Mouse (Mus musculus) pancreas, adult 10 weeks (tissue): Measurements from ENCODE around the gene Cdc42ep2. TPM values are rescaled to one million over a fixed set of nuclear protein-coding genes. Genes with fewer than 3 reads are reported as not detected.

ENCODE experiments used
- polyA plus RNA-seq: library from polyadenylated mRNA; stranded (reverse); fragments of 350-450 nt; fragmentation: Illumina TruSeq; extraction: RNeasy Lipid Tissue Mini Kit (QIAGEN cat#74804); gene quantifications from one replicate; pipeline ENCODE4 v1.2.3, GENCODE M21; 2015; ENCODE audit warnings: low read depth, low replicate concordance; ENCODE audit not compliant: insufficient read depth

Gene Cdc42ep2
- 4.4 TPM for polyA plus RNA-seq

DNA sequence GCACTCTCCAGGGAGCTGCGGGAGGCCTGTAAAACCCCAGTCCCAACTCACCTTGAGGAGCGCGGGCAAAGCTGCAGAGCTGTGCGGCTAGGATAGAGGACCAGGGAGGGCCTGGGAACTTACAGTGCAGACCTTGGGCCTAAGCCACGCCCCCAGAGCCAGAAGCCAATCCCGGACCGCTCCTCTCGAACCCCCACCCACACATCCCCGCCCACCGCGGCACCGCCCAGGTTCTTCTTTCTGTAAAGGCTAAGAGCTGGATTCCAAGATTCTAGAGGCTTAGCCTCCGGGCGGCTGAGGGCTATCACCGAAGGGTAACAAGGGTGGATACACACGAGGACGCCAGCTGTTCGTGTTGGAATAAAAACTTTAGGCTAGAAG is at the start of gene Cdc42ep2:
Gene Cdc42ep2, minus strand, starts transcription at position 104 of the 381 bp plus-strand sequence.

GRCm38 (mm10) chr19:5963883-5964562 is 39.4 kb upstream of the Cdc42ep2 start, which contains the start of gene Pola2:
Gene Pola2 (minus strand): TSS chr19:5964202.

DNA sequence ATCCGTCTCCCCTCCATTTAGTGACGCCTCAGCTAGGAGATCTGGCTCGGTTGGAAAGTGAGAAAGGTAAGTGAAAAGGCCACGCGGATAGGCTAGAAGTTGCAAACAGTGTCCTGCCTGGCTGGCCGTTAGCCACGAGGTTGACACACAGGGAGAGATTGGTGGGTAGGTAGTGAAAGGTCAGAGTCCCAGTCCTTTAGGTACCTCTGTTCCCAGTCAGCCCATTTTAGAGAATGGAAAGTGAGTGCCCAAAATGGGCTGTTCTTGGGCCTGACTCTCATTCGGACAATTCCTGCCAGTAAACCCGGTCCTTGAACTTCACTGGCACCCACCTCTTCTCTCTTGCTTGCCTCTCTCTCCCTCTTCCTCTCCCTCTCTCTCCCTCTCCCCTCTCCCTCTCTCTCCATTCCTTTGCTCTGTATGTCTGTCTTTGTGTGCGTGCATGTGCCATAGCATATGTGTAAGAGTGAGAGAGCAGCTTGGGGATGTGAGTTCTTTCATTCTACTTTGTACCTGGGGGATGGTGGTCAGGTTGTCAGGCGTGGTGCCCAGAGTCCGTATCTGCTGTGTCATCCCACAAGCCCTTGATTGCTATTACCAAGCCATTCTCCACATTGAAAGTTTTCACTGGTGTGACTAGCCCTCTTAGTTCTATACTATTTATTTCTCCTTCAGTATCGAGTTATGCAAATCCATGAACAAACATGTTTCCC is 11.5 kb downstream of the Cdc42ep2 start, which contains the start of gene Dpf2:
Gene Dpf2, minus strand, starts transcription at position 4 of the 713 bp plus-strand sequence.

DNA sequence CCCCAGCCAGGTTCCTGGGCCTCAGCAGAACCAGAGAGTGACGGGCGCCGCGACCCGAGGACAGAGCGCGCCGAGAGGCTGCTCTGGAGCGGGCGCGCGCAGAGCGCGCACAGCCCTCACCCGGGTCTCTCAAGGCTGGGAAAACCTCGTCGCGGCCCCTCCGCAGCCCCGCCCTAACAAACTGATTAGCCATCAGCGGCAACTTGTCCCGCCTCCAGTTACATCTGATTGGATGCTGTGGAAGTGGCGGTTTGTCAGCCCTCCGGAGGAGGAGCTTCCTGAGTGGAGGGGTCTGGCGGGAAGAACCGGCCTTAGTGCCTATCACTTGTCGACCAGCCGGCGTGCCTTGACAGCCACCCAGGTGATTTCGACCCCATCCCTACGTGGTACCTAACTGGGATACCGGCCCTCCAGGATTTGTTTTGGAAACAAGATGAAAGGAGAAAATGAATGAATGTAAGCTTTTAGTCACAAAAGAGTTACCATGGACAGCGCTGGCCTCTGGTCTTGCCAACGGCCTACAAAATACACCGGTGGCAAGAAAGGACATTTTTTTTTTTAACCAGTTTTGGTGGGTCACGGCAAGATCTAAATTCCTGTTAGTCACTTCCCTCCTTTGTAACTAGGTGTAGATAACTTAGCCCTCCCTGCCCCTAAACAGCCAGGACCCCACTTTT is 30.5 kb downstream of the Cdc42ep2 start, which contains the start of gene Tigd3:
Gene Tigd3, minus strand, starts transcription at position 148 of the 677 bp plus-strand sequence.

GRCm38 (mm10) chr19:5877618-5878361 is 46.8 kb downstream of the Cdc42ep2 start, which contains the start of gene Slc25a45:
Gene Slc25a45 (plus strand): TSS chr19:5877808.

DNA sequence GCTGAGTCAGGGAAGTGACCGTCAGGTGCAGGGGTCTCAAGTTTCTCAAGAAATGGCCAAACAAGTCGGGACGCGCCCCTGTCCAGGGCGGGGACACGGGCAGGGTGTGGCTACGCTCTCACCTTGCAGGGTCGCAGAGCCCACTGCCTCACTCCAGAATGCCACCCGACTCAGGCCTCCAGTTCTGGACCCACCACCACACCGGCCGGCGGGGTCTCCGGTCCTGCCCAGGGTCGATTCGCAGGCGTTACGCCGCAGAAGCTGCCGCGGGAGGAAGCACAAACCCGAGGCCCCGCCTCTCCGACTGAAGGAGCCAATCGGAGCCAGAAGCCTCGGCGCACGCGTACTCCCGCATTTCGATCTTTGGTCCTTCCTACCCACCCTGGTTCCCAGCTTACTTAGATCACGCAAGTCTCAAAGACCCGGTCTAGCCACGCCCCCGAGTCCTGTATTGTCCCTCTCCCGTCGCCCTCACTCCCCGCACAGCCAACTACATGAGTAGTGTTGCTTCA is 49.6 kb downstream of the Cdc42ep2 start, which contains the start of gene Frmd8:
Gene Frmd8, minus strand, starts transcription at position 306 of the 512 bp plus-strand sequence.

Other genes starting within 250 kb of the Cdc42ep2 start
- 13.6 TPM for gene Map3k11, start 236.1 kb downstream of the Cdc42ep2 start, polyA plus RNA-seq
- gene Pcnx3, start 235.9 kb downstream of the Cdc42ep2 start, polyA plus RNA-seq, result 20.4 TPM
- not detected for gene Kcnk7, start 220.4 kb downstream of the Cdc42ep2 start, polyA plus RNA-seq
- gene Ehbp1l1, start 198.5 kb downstream of the Cdc42ep2 start, polyA plus RNA-seq, result 4.9 TPM
- gene Fam89b, start 195.2 kb downstream of the Cdc42ep2 start, polyA plus RNA-seq, result 21.9 TPM
- 44.0 TPM for gene Ltbp3, start 183.9 kb downstream of the Cdc42ep2 start, polyA plus RNA-seq
- gene Scyl1, start 153.4 kb downstream of the Cdc42ep2 start, polyA plus RNA-seq, result 21.4 TPM
- 2.3 TPM for gene Frmd8, start 49.5 kb downstream of the Cdc42ep2 start, polyA plus RNA-seq
- gene Slc25a45, start 47.0 kb downstream of the Cdc42ep2 start, polyA plus RNA-seq, result 7.3 TPM
- not detected for gene Tigd3, start 30.7 kb downstream of the Cdc42ep2 start, polyA plus RNA-seq
- gene Dpf2, start 11.8 kb downstream of the Cdc42ep2 start, polyA plus RNA-seq, result 16.6 TPM
- 6.8 TPM for gene Pola2, start 39.4 kb upstream of the Cdc42ep2 start, polyA plus RNA-seq
- not detected for gene Slc22a20, start 61.3 kb upstream of the Cdc42ep2 start, polyA plus RNA-seq
- 5.9 TPM for gene Capn1, start 91.1 kb upstream of the Cdc42ep2 start, polyA plus RNA-seq
- gene Syvn1, start 121.8 kb upstream of the Cdc42ep2 start, polyA plus RNA-seq, result 76.9 TPM
- 5.0 TPM for gene Mrpl49, start 133.0 kb upstream of the Cdc42ep2 start, polyA plus RNA-seq
- gene Fau, start 133.0 kb upstream of the Cdc42ep2 start, polyA plus RNA-seq, result 570 TPM
- gene Znhit2, start 136.4 kb upstream of the Cdc42ep2 start, polyA plus RNA-seq, result 7.4 TPM
- gene Tm7sf2, start 143.6 kb upstream of the Cdc42ep2 start, polyA plus RNA-seq, result 14.9 TPM
- 19.7 TPM for gene Vps51, start 152.4 kb upstream of the Cdc42ep2 start, polyA plus RNA-seq
- not detected for gene Tmem262, start 155.2 kb upstream of the Cdc42ep2 start, polyA plus RNA-seq
- not detected for gene Gm28374, start 157.4 kb upstream of the Cdc42ep2 start, polyA plus RNA-seq
- gene Zfpl1, start 160.1 kb upstream of the Cdc42ep2 start, polyA plus RNA-seq, result 16.8 TPM
- not detected for gene Cdca5, start 160.2 kb upstream of the Cdc42ep2 start, polyA plus RNA-seq
- not detected for gene AC131692.1, start 169.6 kb upstream of the Cdc42ep2 start, polyA plus RNA-seq
- gene Naaladl1, start 181.0 kb upstream of the Cdc42ep2 start, polyA plus RNA-seq, result not detected
- gene Sac3d1, start 193.8 kb upstream of the Cdc42ep2 start, polyA plus RNA-seq, result 3.3 TPM
- 10.1 TPM for gene Snx15, start 203.5 kb upstream of the Cdc42ep2 start, polyA plus RNA-seq
- 1.2 TPM for gene Batf2, start 216.2 kb upstream of the Cdc42ep2 start, polyA plus RNA-seq
- gene Arl2, start 216.7 kb upstream of the Cdc42ep2 start, polyA plus RNA-seq, result 9.0 TPM